Mouse (Mus musculus): ENCODE measurements around the gene Slc25a26. TPM values are rescaled to one million over a fixed set of nuclear protein-coding genes. Genes with fewer than 3 reads are reported as not detected.

The Slc25a26 gene
- polyA plus RNA-seq, 1 experiment from 2014 or later: 7.7 TPM

DNA sequence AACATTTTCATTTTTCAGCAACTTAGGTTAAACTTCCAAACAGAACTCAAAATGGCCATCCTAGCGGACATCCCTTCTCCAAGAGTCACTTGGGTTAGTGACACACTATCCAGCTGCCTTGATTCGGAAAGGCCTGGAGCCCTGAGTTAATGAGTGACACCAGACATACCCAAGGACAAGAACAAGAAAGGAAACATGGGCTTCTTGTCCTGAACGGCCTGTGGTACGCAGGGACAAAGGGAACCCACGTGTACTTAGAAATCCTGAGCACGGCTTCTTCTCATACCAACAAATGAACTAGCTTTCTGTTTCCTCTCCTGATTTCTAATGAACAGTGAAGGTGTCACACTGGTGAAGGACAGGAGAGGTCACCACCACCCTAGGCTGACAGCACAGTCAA, 114.2 kb downstream of the Slc25a26 start:
- Histone ChIP-seq H3K27me3 (no peaks in the 10 kb centered on the region), H3K9me3 (no peaks in the 10 kb centered on the region), H3K4me3 (no peak overlapping the region), H3K4me1 (replicated peaks) (peaks cover 21% of the 10 kb centered on the region; the same call in 1 of the 2 replicates), H3K4me2 (no peak overlapping the region), H3K9ac (no peak overlapping the region), H3K36me3 (peaks cover 78% of the 10 kb centered on the region), H3K27ac (no peak overlapping the region)
- ATAC-seq (ENCODE audit: low FRiP score): no peak
- WGBS: 89% methylated on average over 6 of the region's 6 CpGs

- H3K9me3 ChIP-seq: no peaks in the 10 kb centered on the region
- ATAC-seq (ENCODE audit: low FRiP score): no peak
- H3K9ac ChIP-seq: no peak overlapping the region
- H3K36me3 ChIP-seq: peaks cover 77% of the 10 kb centered on the region
- H3K4me3 ChIP-seq: no peak overlapping the region
- peaks cover 21% of the 10 kb centered on the region; the same call in 1 of the 2 replicates for H3K4me1 ChIP-seq (replicated peaks)
- no peak overlapping the region for H3K4me2 ChIP-seq
- 86% methylated on average over 4 of the region's 4 CpGs for WGBS
- H3K27ac ChIP-seq: no peak overlapping the region
- H3K27me3 ChIP-seq: no peaks in the 10 kb centered on the region
These were observed 115.8 kb downstream of the Slc25a26 start for GRCm38 (mm10) chr6:94615936-94616335.

GRCm38 (mm10) chr6:94618671-94619070, 118.5 kb downstream of the Slc25a26 start:
- H3K9ac ChIP-seq: no peak overlapping the region
- H3K27ac ChIP-seq: no peak overlapping the region
- no peaks in the 10 kb centered on the region for H3K9me3 ChIP-seq
- no peak overlapping the region for H3K4me2 ChIP-seq
- peaks cover 21% of the 10 kb centered on the region; the same call in 1 of the 2 replicates for H3K4me1 ChIP-seq (replicated peaks)
- no peaks in the 10 kb centered on the region for H3K27me3 ChIP-seq
- 88% methylated on average over 5 of the region's 5 CpGs for WGBS
- no peak for ATAC-seq (ENCODE audit: low FRiP score)
- peaks cover 75% of the 10 kb centered on the region for H3K36me3 ChIP-seq
- H3K4me3 ChIP-seq: no peak overlapping the region

DNA sequence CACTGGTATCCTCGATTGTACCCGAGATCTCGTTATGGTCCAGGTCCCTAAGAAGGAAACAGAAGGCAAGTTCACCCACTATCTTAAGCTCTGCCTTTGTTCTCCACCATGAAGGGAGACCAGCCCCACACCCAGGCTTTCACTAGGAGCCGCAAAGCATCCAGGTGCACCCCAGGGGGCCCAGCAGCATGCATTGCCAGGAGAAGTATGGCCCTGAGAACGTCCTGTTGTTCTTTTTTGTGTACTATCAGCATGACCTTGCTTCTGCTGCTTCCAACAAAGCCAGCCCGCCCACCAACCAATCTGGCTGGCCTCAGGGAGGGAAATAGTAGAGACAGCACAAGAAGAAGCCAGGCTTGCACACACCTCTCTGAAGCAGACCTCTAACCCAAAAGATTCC, 120.2 kb downstream of the Slc25a26 start:
- peaks cover 74% of the 10 kb centered on the region for H3K36me3 ChIP-seq
- H3K4me1 ChIP-seq (replicated peaks): peaks cover 21% of the 10 kb centered on the region; the same call in 1 of the 2 replicates
- H3K9ac ChIP-seq: no peak overlapping the region
- no peaks in the 10 kb centered on the region for H3K27me3 ChIP-seq
- ATAC-seq (ENCODE audit: low FRiP score): no peak
- H3K9me3 ChIP-seq: no peaks in the 10 kb centered on the region
- no peak overlapping the region for H3K4me2 ChIP-seq
- no peak overlapping the region for H3K27ac ChIP-seq
- no peak overlapping the region for H3K4me3 ChIP-seq
- WGBS: 76% methylated on average over 6 of the region's 6 CpGs

DNA sequence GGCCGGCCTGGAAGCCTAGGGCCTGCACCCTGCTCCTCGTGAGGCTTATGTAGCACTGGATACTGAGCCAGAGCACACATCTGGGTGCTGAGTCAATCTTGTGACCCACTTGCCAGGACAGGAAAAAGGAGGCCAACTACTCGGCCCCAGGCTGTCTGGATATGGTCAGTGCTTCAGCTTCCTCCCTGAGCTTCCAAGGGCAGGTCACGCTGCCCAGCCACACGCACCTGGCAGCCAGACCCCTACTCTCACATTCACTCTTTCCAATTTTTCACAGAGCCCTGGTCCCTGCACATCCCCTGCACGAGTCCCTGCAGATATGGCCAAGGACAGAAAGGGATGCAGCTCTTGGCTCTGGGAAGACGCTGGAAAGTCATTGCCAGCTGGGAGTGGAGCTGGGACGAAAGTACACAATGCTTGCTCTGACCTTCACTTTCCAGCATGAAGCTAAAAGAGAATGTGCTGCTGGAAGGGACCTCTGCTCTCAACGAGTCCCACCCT, 120.7 kb downstream of the Slc25a26 start:
- Histone ChIP-seq H3K36me3 (peaks cover 69% of the 10 kb centered on the region), H3K9ac (peak overlapping the region; percentile 26; the same call in 1 of the 2 replicates), H3K27ac (no peak overlapping the region), H3K4me1 (replicated peaks) (peaks cover 24% of the 10 kb centered on the region), H3K4me2 (no peak overlapping the region), H3K27me3 (no peaks in the 10 kb centered on the region), H3K4me3 (no peak overlapping the region), H3K9me3 (no peaks in the 10 kb centered on the region)
- 84% methylated on average over 9 of the region's 9 CpGs for WGBS
- no peak for ATAC-seq (ENCODE audit: low FRiP score)

- peaks cover 32% of the 10 kb centered on the region for H3K4me1 ChIP-seq (replicated peaks)
- no peak overlapping the region for H3K27ac ChIP-seq
- WGBS: 86% methylated on average over 4 of the region's 4 CpGs
- H3K9me3 ChIP-seq: no peaks in the 10 kb centered on the region
- peak; percentile 40; the same call in 1 of the 2 replicates for ATAC-seq (ENCODE audit: low FRiP score)
- no peak overlapping the region for H3K4me2 ChIP-seq
- H3K9ac ChIP-seq: no peak overlapping the region
- no peaks in the 10 kb centered on the region for H3K27me3 ChIP-seq
- H3K4me3 ChIP-seq: no peak overlapping the region
- H3K36me3 ChIP-seq: peaks cover 57% of the 10 kb centered on the region
These were observed 122.9 kb downstream of the Slc25a26 start for GRCm38 (mm10) chr6:94622983-94623382.

DNA sequence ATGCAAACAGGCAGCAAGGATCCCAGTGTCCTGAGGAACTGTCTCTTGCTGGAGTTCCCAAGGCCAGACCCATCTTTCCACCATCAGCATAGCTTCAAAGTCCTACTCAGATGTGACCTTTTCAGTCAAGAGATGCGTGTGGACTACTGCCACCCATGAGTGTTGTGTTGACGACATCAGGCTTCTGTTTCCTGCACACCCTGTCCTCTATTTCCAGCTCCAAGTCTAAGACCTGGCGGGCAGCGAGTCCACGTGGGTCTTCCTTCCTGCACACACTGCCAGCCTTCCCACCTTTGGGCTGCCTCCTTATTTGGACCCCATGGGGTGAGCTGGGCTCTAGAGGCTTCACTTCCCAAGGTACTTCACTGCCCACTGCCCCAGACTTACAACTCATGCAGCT, 124.4 kb downstream of the Slc25a26 start:
- ATAC-seq (ENCODE audit: low FRiP score): no peak
- H3K27ac ChIP-seq: peak overlapping the region; percentile 42; the same call in 1 of the 2 replicates
- H3K36me3 ChIP-seq: peaks cover 46% of the 10 kb centered on the region
- no peak overlapping the region for H3K4me2 ChIP-seq
- H3K4me3 ChIP-seq: no peak overlapping the region
- H3K9me3 ChIP-seq: no peaks in the 10 kb centered on the region
- peaks cover 38% of the 10 kb centered on the region for H3K4me1 ChIP-seq (replicated peaks)
- no peak overlapping the region for H3K9ac ChIP-seq
- no peaks in the 10 kb centered on the region for H3K27me3 ChIP-seq
- WGBS: 92% methylated on average over 5 of the region's 5 CpGs

GRCm38 (mm10) chr6:94625896-94626295, 125.8 kb downstream of the Slc25a26 start:
- Histone ChIP-seq H3K27me3 (no peaks in the 10 kb centered on the region), H3K4me1 (replicated peaks) (peaks cover 44% of the 10 kb centered on the region), H3K4me3 (no peak overlapping the region), H3K36me3 (peaks cover 36% of the 10 kb centered on the region), H3K9me3 (no peaks in the 10 kb centered on the region), H3K4me2 (no peak overlapping the region), H3K27ac (peak overlapping the region; percentile 69), H3K9ac (no peak overlapping the region)
- 62% methylated on average over 5 of the region's 5 CpGs for WGBS
- no peak for ATAC-seq (ENCODE audit: low FRiP score)

- H3K9me3 ChIP-seq: no peaks in the 10 kb centered on the region
- WGBS: 56% methylated on average over 2 of the region's 2 CpGs
- peaks cover 29% of the 10 kb centered on the region for H3K36me3 ChIP-seq
- H3K4me2 ChIP-seq: no peak overlapping the region
- 0 out of 2 replicates have a peak overlapping the region, but pooled peaks have one; percentile 29 for H3K9ac ChIP-seq
- ATAC-seq (ENCODE audit: low FRiP score): no peak
- no peak overlapping the region for H3K4me3 ChIP-seq
- no peaks in the 10 kb centered on the region for H3K27me3 ChIP-seq
- no peak overlapping the region for H3K27ac ChIP-seq
- H3K4me1 ChIP-seq (replicated peaks): peaks cover 52% of the 10 kb centered on the region
These were observed 126.7 kb downstream of the Slc25a26 start for GRCm38 (mm10) chr6:94626807-94627206.

DNA sequence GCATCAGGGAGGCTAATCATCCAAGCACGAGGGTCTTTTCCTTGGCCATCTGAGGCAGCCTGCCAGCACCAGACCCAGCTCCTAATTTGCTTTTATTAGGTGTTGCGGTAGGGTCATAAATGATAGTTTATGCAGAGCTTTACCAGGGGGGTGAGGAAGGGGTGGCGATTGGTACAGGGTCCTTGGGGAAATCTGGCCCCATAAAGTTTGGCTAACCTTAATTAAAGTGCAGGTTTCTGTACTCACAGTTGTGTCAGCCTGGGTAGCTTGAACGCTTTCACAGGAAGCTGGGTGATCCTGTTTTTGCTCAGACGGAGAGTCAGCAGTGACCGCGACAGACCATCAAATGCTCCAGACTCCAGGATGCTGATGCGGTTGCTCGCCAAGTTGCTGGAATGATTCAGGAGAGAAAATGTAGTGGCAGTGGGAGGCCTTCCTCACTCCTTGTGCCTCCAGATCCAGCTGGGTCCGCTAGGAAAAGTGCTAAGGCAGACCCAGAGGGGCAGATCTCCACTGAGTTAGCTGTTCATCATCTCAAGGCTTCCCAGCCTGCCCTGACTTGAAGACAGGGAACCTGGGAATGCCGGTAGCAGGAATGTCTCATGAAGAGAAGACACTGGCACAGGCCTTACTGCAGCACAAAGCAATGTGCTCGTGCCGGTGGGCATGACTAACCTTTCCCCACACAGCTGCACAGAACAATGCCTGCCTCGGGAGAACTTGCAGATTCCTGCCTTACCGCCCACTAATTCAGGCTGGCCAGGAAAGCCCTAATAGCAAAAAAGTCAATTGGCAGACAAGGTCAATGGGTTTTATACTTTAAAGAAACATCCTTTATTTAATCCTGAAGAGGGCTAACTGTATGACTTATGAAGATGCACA, 127.8 kb downstream of the Slc25a26 start:
- H3K9ac ChIP-seq: no peak overlapping the region
- H3K9me3 ChIP-seq: no peaks in the 10 kb centered on the region
- no peak for ATAC-seq (ENCODE audit: low FRiP score)
- peak overlapping the region; percentile 56 for H3K27ac ChIP-seq
- H3K4me1 ChIP-seq (replicated peaks): peaks cover 62% of the 10 kb centered on the region
- 47% methylated on average over 15 of the region's 15 CpGs for WGBS
- H3K4me2 ChIP-seq: no peak overlapping the region
- no peaks in the 10 kb centered on the region for H3K27me3 ChIP-seq
- H3K4me3 ChIP-seq: no peak overlapping the region
- H3K36me3 ChIP-seq: peaks cover 18% of the 10 kb centered on the region

GRCm38 (mm10) chr6:94628787-94629186, 128.7 kb downstream of the Slc25a26 start:
- Histone ChIP-seq H3K9ac (no peak overlapping the region), H3K36me3 (peaks cover 18% of the 10 kb centered on the region), H3K4me2 (no peak overlapping the region), H3K4me3 (no peak overlapping the region), H3K4me1 (replicated peaks) (peaks cover 62% of the 10 kb centered on the region), H3K9me3 (no peaks in the 10 kb centered on the region), H3K27ac (peak overlapping the region; percentile 56), H3K27me3 (no peaks in the 10 kb centered on the region)
- 60% methylated on average over 6 of the region's 6 CpGs for WGBS
- no peak for ATAC-seq (ENCODE audit: low FRiP score)

GRCm38 (mm10) chr6:94631051-94631778, 131.1 kb downstream of the Slc25a26 start:
- Histone ChIP-seq H3K36me3 (peaks cover 5% of the 10 kb centered on the region; the same call in 1 of the 2 replicates), H3K4me3 (no peak overlapping the region), H3K27me3 (no peaks in the 10 kb centered on the region), H3K9ac (no peak overlapping the region), H3K4me1 (replicated peaks) (peaks cover 70% of the 10 kb centered on the region), H3K9me3 (no peaks in the 10 kb centered on the region), H3K27ac (peak overlapping the region; percentile 86), H3K4me2 (no peak overlapping the region)
- WGBS: 33% methylated on average over 7 of the region's 7 CpGs
- peak; percentile 92 for ATAC-seq (ENCODE audit: low FRiP score)

Measured in hindbrain, embryonic 13.5 days (tissue).